ENCODE assay signal across 15 mouse cellular contexts in the genomic region with DNA sequence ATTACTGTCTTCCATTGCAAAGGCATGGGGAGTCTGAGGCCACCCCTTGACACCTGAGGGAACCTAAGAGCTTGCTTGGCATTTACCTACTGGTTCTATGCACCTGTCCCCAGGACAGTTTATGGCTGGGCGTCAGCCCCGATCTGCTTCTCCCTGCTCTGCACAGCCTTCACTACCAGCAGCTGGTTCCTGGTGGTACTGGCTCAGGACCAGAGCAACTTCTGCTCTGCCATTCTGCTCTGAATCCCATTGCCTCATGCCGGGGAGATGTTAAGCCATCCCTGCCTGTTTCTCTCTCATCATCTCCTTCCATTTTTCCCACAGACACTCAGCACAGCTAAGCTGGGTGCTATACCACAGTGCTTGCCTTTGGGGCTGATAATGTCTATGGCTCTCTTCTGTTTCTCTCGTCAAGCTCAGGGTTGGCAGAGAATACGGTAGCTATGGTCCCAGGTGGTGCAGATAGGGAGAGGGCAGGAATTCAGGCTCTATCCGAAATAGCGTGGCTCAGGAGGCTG. TPM values are rescaled to one million over a fixed set of nuclear protein-coding genes. Genes with fewer than 3 reads are reported as not detected.
DNase-seq lines count a peak whose midpoint lies in the region; ATAC-seq and TF ChIP-seq lines count a peak whose summit lies in the region.
"Had no signal": no experiment of that assay in that cellular context is flagged by ENCODE, and none has a peak within 500 bp of the region (broad histone marks: within the 10 kb centered on the region; RNA-seq: fewer than 3 reads in every experiment).

No protein-coding gene starts in this region.

- H3K4me1 ChIP-seq in heart, embryonic 13.5 days, result peaks cover 26% of the 10 kb centered on the region
- H3K4me1 ChIP-seq in liver, adult 2 months (ENCODE audit: control insufficient read depth, insufficient read depth, low read length), result peaks cover 7% of the 10 kb centered on the region
- H3K4me1 ChIP-seq in liver, embryonic 12.5 days, result peaks cover 11% of the 10 kb centered on the region; the same call in 1 of the 2 replicates
- H3K4me1 ChIP-seq: forebrain, embryonic 12.5 days; midbrain, embryonic 12.5 days; stomach, embryonic 15.5 days had no signal

- H3K9me3 ChIP-seq in heart, embryonic 13.5 days, result no peaks in the 10 kb centered on the region
- H3K9me3 ChIP-seq in liver, embryonic 12.5 days (replicated peaks), result no peaks in the 10 kb centered on the region
- H3K9me3 ChIP-seq: embryonic facial prominence, embryonic 13.5 days; forebrain, embryonic 12.5 days; limb, embryonic 15.5 days; midbrain, embryonic 12.5 days; stomach, embryonic 15.5 days had no signal

- DNase-seq in cerebellum, postnatal 10 days, result peak; percentile 69 to 71
- DNase-seq in cerebellum, adult 11 months, result no peak
- no peak for DNase-seq in heart, adult 18-20 months
- no peak for DNase-seq in liver, adult 2 months (ENCODE audit: extremely low read depth, low read depth, low spot score)
- DNase-seq in retina, postnatal 1 day, result no peak

- H3K79me2 ChIP-seq in liver, adult 2 months (ENCODE audit: control insufficient read depth, insufficient read depth, low read length), result no peaks in the 10 kb centered on the region

- WGBS in heart, embryonic 13.5 days, result 61% methylated on average over 7 of the region's 7 CpGs
- 82% methylated on average over 7 of the region's 7 CpGs for WGBS in liver, adult 2 months
- WGBS in liver, embryonic 12.5 days (ENCODE audit: insufficient replicate concordance), result 59% methylated on average over 7 of the region's 7 CpGs

- no peak for ATAC-seq in heart, embryonic 13.5 days (ENCODE audit: extremely low read depth, insufficient number of reproducible peaks, low FRiP score, low TSS enrichment)
- ATAC-seq in liver, embryonic 12.5 days, result no peak
- peak; percentile 22 for ATAC-seq in megakaryocyte progenitor cell, adult 5-6 weeks (replicated peaks; ENCODE audit: poor library complexity)
- ATAC-seq: Patski had no signal

- H3K27ac ChIP-seq in heart, embryonic 13.5 days (replicated peaks), result peak overlapping the region; percentile 91
- peak overlapping the region; percentile 67 for H3K27ac ChIP-seq in liver, adult 2 months (replicated peaks; ENCODE audit: insufficient read depth, low read depth, low read length)
- no peak overlapping the region for H3K27ac ChIP-seq in liver, embryonic 12.5 days
- H3K27ac ChIP-seq: embryonic facial prominence, embryonic 13.5 days; forebrain, embryonic 12.5 days; hindbrain, embryonic 14.5 days; midbrain, embryonic 12.5 days; stomach, embryonic 15.5 days had no signal

- TF ChIP-seq CTCF in liver, adult 2 months (IDR thresholded peaks at IDR 0.05; ENCODE audit: low read depth, low read length), result no peak

- peak overlapping the region; percentile 49 for H3K4me2 ChIP-seq in heart, embryonic 13.5 days
- no peak overlapping the region for H3K4me2 ChIP-seq in liver, embryonic 12.5 days
- H3K4me2 ChIP-seq: embryonic facial prominence, embryonic 13.5 days; forebrain, embryonic 12.5 days; hindbrain, embryonic 14.5 days; limb, embryonic 15.5 days; midbrain, embryonic 12.5 days; stomach, embryonic 15.5 days had no signal

- no peak overlapping the region for H3K4me3 ChIP-seq in heart, embryonic 13.5 days
- H3K4me3 ChIP-seq in liver, adult 2 months (ENCODE audit: insufficient read depth, low read depth, low read length), result no peak overlapping the region
- no peak overlapping the region for H3K4me3 ChIP-seq in liver, embryonic 12.5 days
- H3K4me3 ChIP-seq: embryonic facial prominence, embryonic 13.5 days; forebrain, embryonic 12.5 days; limb, embryonic 15.5 days; midbrain, embryonic 12.5 days; stomach, embryonic 15.5 days had no signal

- TF ChIP-seq POLR2A in liver, adult 2 months (IDR thresholded peaks at IDR 0.05; ENCODE audit: extremely low read depth, insufficient read depth, low read length), result no peak

- peaks cover 37% of the 10 kb centered on the region for H3K36me3 ChIP-seq in heart, embryonic 13.5 days
- H3K36me3 ChIP-seq in liver, adult 2 months (ENCODE audit: control insufficient read depth, insufficient read depth, low read length), result no peaks in the 10 kb centered on the region
- peaks cover 28% of the 10 kb centered on the region for H3K36me3 ChIP-seq in liver, embryonic 12.5 days

- H3K27me3 ChIP-seq in heart, embryonic 13.5 days (replicated peaks), result no peaks in the 10 kb centered on the region
- H3K27me3 ChIP-seq in liver, adult 2 months (ENCODE audit: control insufficient read depth, insufficient read depth, low read length), result no peaks in the 10 kb centered on the region
- H3K27me3 ChIP-seq in liver, embryonic 12.5 days (replicated peaks), result no peaks in the 10 kb centered on the region
- H3K27me3 ChIP-seq: embryonic facial prominence, embryonic 13.5 days; forebrain, embryonic 12.5 days; limb, embryonic 15.5 days; midbrain, embryonic 12.5 days; Patski; stomach, embryonic 15.5 days had no signal

- H3K9ac ChIP-seq in heart, embryonic 13.5 days, result no peak overlapping the region
- H3K9ac ChIP-seq in liver, adult 2 months (ENCODE audit: low read depth, low read length), result no peak overlapping the region
- no peak overlapping the region for H3K9ac ChIP-seq in liver, embryonic 12.5 days
- H3K9ac ChIP-seq: embryonic facial prominence, embryonic 13.5 days; forebrain, embryonic 12.5 days; hindbrain, embryonic 14.5 days; limb, embryonic 15.5 days; midbrain, embryonic 12.5 days; stomach, embryonic 15.5 days had no signal

RNA-seq across cellular contexts. Expression of gene Adamts7, which starts 35.1 kb away (rescaled TPM):
- polyA plus RNA-seq in heart, embryonic 13.5 days (2015; fragmentation: Nextera tagmentation; extraction: Ambion mirVana), result 6.8 and 7.9 TPM in 2 replicates
- total RNA-seq in heart, adult 18-20 months (2021), result 1 to 10 TPM; 7.6 to 8.4 TPM
- total RNA-seq in liver, adult 2 months (2014; rRNA removed), result 2.7 and 5.1 TPM in 2 replicates
- 11.0 and 21.8 TPM in 2 replicates for polyA plus RNA-seq in liver, adult 2 months (2012; rRNA removed)
- polyA plus RNA-seq in liver, embryonic 12.5 days (2016; fragmentation: Nextera tagmentation; extraction: Ambion mirVana), result 1.4 and 1.5 TPM in 2 replicates
- total RNA-seq in megakaryocyte progenitor cell, adult 5-6 weeks (2015), result not detected in 2 replicates
- 0.07 TPM in 1 of 2 replicates, not detected in the other for total RNA-seq in megakaryocyte progenitor cell, adult 5-6 weeks (2017)

Comparison
In these comparisons a context has a peak if more than half of its experiments do, and no peak if none do; other contexts are left out.
1. DNase-seq: peak in cerebellum, postnatal 10 days (2 of 2); none in cerebellum, adult 11 months (single experiment), heart, adult 18-20 months (0 of 2), liver, adult 2 months (single experiment) and retina, postnatal 1 day (single experiment).